Mouse (Mus musculus): Measurements from ENCODE around the gene Gtf2i. TPM values are rescaled to one million over a fixed set of nuclear protein-coding genes. Genes with fewer than 3 reads are reported as not detected.

Gene Gtf2i
- total and polyA plus RNA-seq, 3 experiments = 28.4 to 60.9 (median 42.2) TPM

DNA sequence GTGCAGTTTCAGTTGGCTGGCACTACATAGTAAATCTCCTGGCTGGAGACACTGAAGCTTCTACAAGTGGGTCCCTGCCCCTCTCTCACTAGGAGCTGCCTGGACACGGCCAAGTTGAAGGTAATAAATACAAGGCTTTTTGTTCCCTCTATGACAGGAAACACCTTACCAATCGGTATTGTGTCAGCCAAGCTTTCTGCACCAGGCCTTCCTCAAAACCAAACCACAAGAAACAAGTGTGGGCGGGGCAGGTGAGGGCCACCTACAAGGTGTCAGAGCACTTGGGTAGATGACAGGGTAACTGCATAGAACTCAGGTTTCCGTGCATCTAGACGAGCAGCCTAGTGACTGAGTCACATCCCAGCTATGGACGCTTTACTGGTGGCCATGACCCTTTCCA, 77.8 kb downstream of the Gtf2i start (continued):
- TF ChIP-seq IRF4 (IDR thresholded peaks at IDR 0.05; ENCODE audit: low read depth, low read length) = no peak
- no peak for TF ChIP-seq SIN3A (IDR thresholded peaks at IDR 0.05; ENCODE audit: low read length)
- TF ChIP-seq NELFE (IDR thresholded peaks at IDR 0.05; ENCODE audit: low read depth, low read length) = no peak
- TF ChIP-seq ZMIZ1 (IDR thresholded peaks at IDR 0.05; ENCODE audit: low read depth, low read length) = no peak
- no peak for TF ChIP-seq BHLHE40 (IDR thresholded peaks at IDR 0.05; ENCODE audit: low read depth, low read length)
- no peak for TF ChIP-seq RCOR1 (conservative IDR thresholded peaks at IDR 0.05; ENCODE audit: low read depth, low read length)
- TF ChIP-seq CHD2 (IDR thresholded peaks at IDR 0.05; ENCODE audit: low read length) = no peak
- no peak for TF ChIP-seq MYC (IDR thresholded peaks at IDR 0.05; ENCODE audit: low read depth, low read length)
- TF ChIP-seq EP300 (IDR thresholded peaks at IDR 0.05; ENCODE audit: low read length) = peak; percentile 50; the same call in 1 of the 2 replicates
- no peak for TF ChIP-seq MXI1 (IDR thresholded peaks at IDR 0.05; ENCODE audit: low read depth, low read length)

DNA sequence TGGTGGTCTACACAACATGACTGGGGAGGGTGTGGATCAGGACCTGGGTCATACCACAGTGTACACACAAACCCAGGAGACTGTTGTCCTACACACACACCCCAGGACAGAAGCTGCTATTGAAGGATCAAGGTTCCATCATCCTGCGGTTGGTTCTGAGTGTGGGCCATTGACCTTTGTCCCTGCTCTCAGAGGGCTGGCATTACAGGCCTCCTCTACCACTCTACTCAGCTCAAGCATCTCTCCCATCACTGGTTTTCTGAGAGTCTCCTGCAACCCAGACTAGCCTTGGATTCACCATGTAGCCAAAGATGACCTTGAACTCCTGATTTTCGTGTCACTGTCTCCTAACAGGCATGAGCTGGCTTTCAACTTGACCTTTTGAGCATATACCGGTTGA, 78.3 kb downstream of the Gtf2i start:
- DNase-seq (ENCODE audit: extremely low read depth) = no peak
- peaks cover 12% of the 10 kb centered on the region for H3K9me3 ChIP-seq (replicated peaks; ENCODE audit: low read length)
- no peak overlapping the region for H3K4me2 ChIP-seq (ENCODE audit: insufficient read depth, low read depth, poor library complexity, severe bottlenecking)
- no peak for TF ChIP-seq CHD2 (IDR thresholded peaks at IDR 0.05; ENCODE audit: low read length)
- TF ChIP-seq E2F4 (IDR thresholded peaks at IDR 0.05; ENCODE audit: insufficient replicate concordance, low read depth, low read length) = 0 out of 2 replicates have a peak, but pooled peaks have one; percentile 25
- H3K79me2 ChIP-seq (replicated peaks; ENCODE audit: control insufficient read depth, extremely low read depth, insufficient read depth, poor library complexity, severe bottlenecking) = no peaks in the 10 kb centered on the region
- in situ Hi-C loops (cut with MboI; ENCODE audit: low pct_ligation_motif_present, low pct_unique_long_range_greater_than_20kb, low sequenced_read_pairs) (no loop called here), dilution Hi-C loops (cut with MboI; ENCODE audit: extremely low pct_ligation_motif_present, extremely low pct_unique_long_range_greater_than_20kb, low sequenced_read_pairs) (no loop called here)
- no peak overlapping the region for H3K9ac ChIP-seq (ENCODE audit: insufficient read depth, low read depth)
- H3K4me1 ChIP-seq (ENCODE audit: control insufficient read depth in 1 of 2, insufficient read depth in 2 of 2) = peaks cover 40 to 66% of the 10 kb centered on the region in 2 experiments
- peak overlapping the region; percentile 27 for H3K27ac ChIP-seq (ENCODE audit: insufficient read depth, low read depth)
- peaks cover 44 to 59% of the 10 kb centered on the region in 2 experiments for H3K36me3 ChIP-seq (replicated peaks in 1 of 2; ENCODE audit: control insufficient read depth in 1 of 2, insufficient read depth in 1 of 2, low read length in 1 of 2)
- no peak overlapping the region for H3K4me3 ChIP-seq (replicated peaks in 1 of 3; ENCODE audit: low read depth in 2 of 3, low read length in 2 of 3, poor library complexity in 1 of 3)
- no peaks in the 10 kb centered on the region for H3K27me3 ChIP-seq (replicated peaks)

DNA sequence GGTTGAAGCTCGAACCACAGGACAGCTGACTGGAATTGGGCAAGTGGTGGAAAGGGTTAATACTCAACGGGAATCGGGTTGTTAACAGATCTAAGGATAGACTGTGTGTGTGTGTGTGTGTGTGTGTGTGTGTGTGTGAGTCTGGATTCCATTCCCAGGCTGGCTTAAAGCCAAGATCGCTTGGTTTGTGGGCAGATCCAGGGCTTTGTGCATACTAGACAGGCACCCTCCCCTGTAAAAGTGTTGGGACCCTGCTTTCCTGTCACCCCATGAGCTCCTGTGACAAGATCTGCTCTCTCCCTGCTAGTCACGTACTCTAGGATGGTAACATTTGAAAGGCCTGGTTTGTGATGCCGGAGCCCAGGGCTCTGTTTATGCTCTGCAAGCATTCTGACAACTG, 79.4 kb downstream of the Gtf2i start:
- no peaks in the 10 kb centered on the region for H3K27me3 ChIP-seq (replicated peaks)
- peaks cover 46 to 75% of the 10 kb centered on the region in 2 experiments for H3K4me1 ChIP-seq (ENCODE audit: control insufficient read depth in 1 of 2, insufficient read depth in 2 of 2)
- peaks cover 7% of the 10 kb centered on the region for H3K9me3 ChIP-seq (replicated peaks; ENCODE audit: low read length)
- H3K79me2 ChIP-seq (replicated peaks; ENCODE audit: control insufficient read depth, extremely low read depth, insufficient read depth, poor library complexity, severe bottlenecking) = no peaks in the 10 kb centered on the region
- peaks cover 33 to 48% of the 10 kb centered on the region in 2 experiments for H3K36me3 ChIP-seq (replicated peaks in 1 of 2; ENCODE audit: control insufficient read depth in 1 of 2, insufficient read depth in 1 of 2, low read length in 1 of 2)
- in situ Hi-C loops (cut with MboI; ENCODE audit: low pct_ligation_motif_present, low pct_unique_long_range_greater_than_20kb, low sequenced_read_pairs) = no loop called here
- no peak overlapping the region for H3K4me2 ChIP-seq (ENCODE audit: insufficient read depth, low read depth, poor library complexity, severe bottlenecking)
- dilution Hi-C loops (cut with MboI; ENCODE audit: extremely low pct_ligation_motif_present, extremely low pct_unique_long_range_greater_than_20kb, low sequenced_read_pairs) = no loop called here
- H3K27ac ChIP-seq (ENCODE audit: insufficient read depth, low read depth) = no peak overlapping the region
- TF ChIP-seq E2F4 (IDR thresholded peaks at IDR 0.05; ENCODE audit: insufficient replicate concordance, low read depth, low read length) (no peak), TCF12 (IDR thresholded peaks at IDR 0.05; ENCODE audit: low read depth, low read length) (no peak), SMC3 (IDR thresholded peaks at IDR 0.05; ENCODE audit: low read depth, low read length) (no peak), ETS1 (conservative IDR thresholded peaks at IDR 0.05; ENCODE audit: low read depth, low read length) (no peak), BHLHE40 (IDR thresholded peaks at IDR 0.05; ENCODE audit: low read depth, low read length) (no peak), GABPA (IDR thresholded peaks at IDR 0.05; ENCODE audit: insufficient replicate concordance, low read depth, low read length) (no peak), EP300 (IDR thresholded peaks at IDR 0.05; ENCODE audit: low read length) (no peak), MAX (IDR thresholded peaks at IDR 0.05; ENCODE audit: low read length) (no peak), ZMIZ1 (IDR thresholded peaks at IDR 0.05; ENCODE audit: low read depth, low read length) (no peak), KAT2A (IDR thresholded peaks at IDR 0.05; ENCODE audit: insufficient replicate concordance, low read length) (no peak), IRF4 (IDR thresholded peaks at IDR 0.05; ENCODE audit: low read depth, low read length) (no peak), TBP (conservative IDR thresholded peaks at IDR 0.05; ENCODE audit: low read depth, low read length) (no peak), NELFE (IDR thresholded peaks at IDR 0.05; ENCODE audit: low read depth, low read length) (no peak), PAX5 (IDR thresholded peaks at IDR 0.05; ENCODE audit: low read length) (no peak), CTCF (conservative IDR thresholded peaks at IDR 0.05 in 1 of 2, IDR thresholded peaks at IDR 0.05 in 1 of 2; ENCODE audit: low read depth in 2 of 2, low read length in 2 of 2) (no peak), RCOR1 (conservative IDR thresholded peaks at IDR 0.05; ENCODE audit: low read depth, low read length) (no peak), JUND (conservative IDR thresholded peaks at IDR 0.05; ENCODE audit: low read depth, low read length) (no peak), USF1 (IDR thresholded peaks at IDR 0.05; ENCODE audit: low read depth, low read length) (no peak)
- no peak for DNase-seq (ENCODE audit: extremely low read depth)
- no peak overlapping the region for H3K4me3 ChIP-seq (replicated peaks in 1 of 3; ENCODE audit: low read depth in 2 of 3, low read length in 2 of 3, poor library complexity in 1 of 3)
- H3K9ac ChIP-seq (ENCODE audit: insufficient read depth, low read depth) = no peak overlapping the region

Measured in CH12.LX (cell line).